Mouse (Mus musculus) liver, postnatal 0 days (tissue): ENCODE results near the gene Lipe. TPM values are rescaled to one million over a fixed set of nuclear protein-coding genes. Genes with fewer than 3 reads are reported as not detected.

Source experiments
- ATAC-seq: fragments of 200-750 bp; cut with Nextera tagmentation; 2 replicates; pipeline ENCODE4 v1.8.0; 2017; ENCODE audit warnings: mild to moderate bottlenecking, moderate library complexity
- DNase-seq: peaks from one replicate; pipeline ENCODE4 v3.0.0-alpha.2; 2016
- H3K27ac ChIP-seq: fragments of 300-500 bp; sonication (generic); 2 replicates; pipeline ENCODE4 v1.5.1; 2014; ENCODE audit warnings: antibody characterized with exemption, moderate library complexity, mild to moderate bottlenecking, low read depth
- H3K27me3 ChIP-seq: fragments of 300-500 bp; sonication (generic); 2 replicates; pipeline ENCODE4 v1.6.1; 2014; ENCODE audit warnings: low read length, control low read depth, mixed read lengths; ENCODE audit not compliant: insufficient read depth
- H3K36me3 ChIP-seq: fragments of 300-500 bp; sonication (generic); replicated peaks from 2 replicates; pipeline ENCODE4 v1.6.1; 2014; ENCODE audit warnings: mild to moderate bottlenecking, control low read depth, low read length, moderate library complexity, mixed read lengths; ENCODE audit not compliant: insufficient read depth
- H3K4me1 ChIP-seq: fragments of 300-500 bp; sonication (generic); 2 replicates; pipeline ENCODE4 v1.6.1; 2014; ENCODE audit warnings: antibody characterized with exemption, mild to moderate bottlenecking, control low read depth; ENCODE audit not compliant: insufficient read depth
- H3K4me2 ChIP-seq: fragments of 300-500 bp; sonication (generic); 2 replicates; pipeline ENCODE4 v1.6.1; 2014; ENCODE audit warnings: low read depth, mild to moderate bottlenecking, low read length, moderate library complexity, mixed read lengths
- H3K4me3 ChIP-seq: fragments of 300-500 bp; sonication (generic); 2 replicates; pipeline ENCODE4 v1.5.1; 2014; ENCODE audit warnings: low read depth, low read length
- H3K9ac ChIP-seq: fragments of 300-500 bp; sonication (generic); replicated peaks from 2 replicates; pipeline ENCODE4 v1.6.1; 2014; ENCODE audit warnings: mild to moderate bottlenecking, moderate library complexity
- H3K9me3 ChIP-seq: fragments of 300-500 bp; sonication (generic); 2 replicates; pipeline ENCODE4 v1.6.1; 2016; ENCODE audit warnings: mild to moderate bottlenecking, control low read depth, low read length, mixed read lengths
- CTCF ChIP-seq: sonication (generic); IDR thresholded peaks from 2 replicates; pipeline ENCODE4 v1.5.1; 2016; ENCODE audit warnings: antibody characterized with exemption, low read depth
- EP300 ChIP-seq: IDR thresholded peaks from 2 replicates; pipeline ENCODE4 v1.6.1; 2016; ENCODE audit warnings: antibody characterized with exemption, low read depth, mild to moderate bottlenecking
- WGBS: fragments of 180-500 bp; shearing (Covaris S2); extraction: QIAGEN DNeasy Blood & Tissue Kit; methylation state at CpG from one replicate; pipeline ENCODE4 v1.1.7; 2014; ENCODE audit not compliant: insufficient replicate concordance; 5-methylcytosine and 5-hydroxymethylcytosine counted together
- polyA plus RNA-seq: library from polyadenylated mRNA; unstranded; fragments of >200 nt; fragmentation: Nextera tagmentation; extraction: Ambion mirVana; gene quantifications from 2 replicates; pipeline ENCODE4 v1.2.1, GENCODE M21; 2015

Gene Lipe
- polyA plus RNA-seq, 1 experiment from 2014 or later, result 5.5 TPM

GRCm38 (mm10) chr7:25391856-25392453 lies 6.6 kb downstream of the Lipe start:
- peaks cover 55% of the 10 kb centered on the region for H3K4me1 ChIP-seq
- DNase-seq, result no peak
- 0 out of 2 replicates have a peak overlapping the region, but pooled peaks have one; percentile 32 for H3K27ac ChIP-seq
- TF ChIP-seq CTCF (no peak), EP300 (no peak)
- WGBS, result 74% methylated on average over 2 of the region's 2 CpGs
- H3K9ac ChIP-seq, result no peak overlapping the region
- H3K4me2 ChIP-seq, result 0 out of 2 replicates have a peak overlapping the region, but pooled peaks have one; percentile 7
- no peaks in the 10 kb centered on the region for H3K9me3 ChIP-seq
- H3K4me3 ChIP-seq, result no peak overlapping the region
- peaks cover 16% of the 10 kb centered on the region for H3K36me3 ChIP-seq
- H3K27me3 ChIP-seq, result no peaks in the 10 kb centered on the region
- no peak for ATAC-seq

GRCm38 (mm10) chr7:25390986-25391385 lies 7.5 kb downstream of the Lipe start:
- TF ChIP-seq CTCF (no peak), EP300 (no peak)
- no peak overlapping the region; the same call in 1 of the 2 replicates for H3K9ac ChIP-seq
- no peak for DNase-seq
- ATAC-seq, result no peak
- no peak overlapping the region for H3K4me3 ChIP-seq
- H3K27me3 ChIP-seq, result no peaks in the 10 kb centered on the region
- no peaks in the 10 kb centered on the region for H3K9me3 ChIP-seq
- peak overlapping the region; percentile 37; the same call in 1 of the 2 replicates for H3K27ac ChIP-seq
- peaks cover 16% of the 10 kb centered on the region for H3K36me3 ChIP-seq
- 66% methylated on average over 2 of the region's 2 CpGs for WGBS
- no peak overlapping the region; the same call in 1 of the 2 replicates for H3K4me2 ChIP-seq
- peaks cover 57% of the 10 kb centered on the region for H3K4me1 ChIP-seq

GRCm38 (mm10) chr7:25390054-25390770 lies 8.3 kb downstream of the Lipe start:
- H3K4me1 ChIP-seq, result peaks cover 64% of the 10 kb centered on the region
- H3K4me3 ChIP-seq, result no peak overlapping the region
- peaks cover 19% of the 10 kb centered on the region for H3K36me3 ChIP-seq
- ATAC-seq (peak; percentile 86), DNase-seq (peak; percentile 71)
- H3K4me2 ChIP-seq, result peak overlapping the region; percentile 13
- peak overlapping the region; percentile 28; the same call in 1 of the 2 replicates for H3K9ac ChIP-seq
- no peak for TF ChIP-seq EP300
- no peak for TF ChIP-seq CTCF
- 70% methylated on average over 8 of the region's 8 CpGs for WGBS
- H3K27me3 ChIP-seq, result no peaks in the 10 kb centered on the region
- no peaks in the 10 kb centered on the region for H3K9me3 ChIP-seq
- H3K27ac ChIP-seq, result peak overlapping the region; percentile 37; the same call in 1 of the 2 replicates

- Histone ChIP-seq H3K4me3 (no peak overlapping the region), H3K4me2 (no peak overlapping the region), H3K27ac (no peak overlapping the region), H3K9me3 (no peaks in the 10 kb centered on the region), H3K36me3 (peaks cover 32% of the 10 kb centered on the region), H3K4me1 (peaks cover 61% of the 10 kb centered on the region), H3K27me3 (no peaks in the 10 kb centered on the region), H3K9ac (no peak overlapping the region)
- no peak for TF ChIP-seq EP300
- 84% methylated on average over 7 of the region's 7 CpGs for WGBS
- ATAC-seq (no peak), DNase-seq (no peak)
Measured at GRCm38 (mm10) chr7:25388916-25389315, 9.6 kb downstream of the Lipe start.

- TF ChIP-seq CTCF (no peak), EP300 (no peak)
- Histone ChIP-seq H3K4me1 (peaks cover 56% of the 10 kb centered on the region), H3K9ac (no peak overlapping the region), H3K4me2 (no peak overlapping the region), H3K36me3 (peaks cover 42% of the 10 kb centered on the region), H3K27ac (no peak overlapping the region), H3K9me3 (no peaks in the 10 kb centered on the region), H3K4me3 (no peak overlapping the region), H3K27me3 (no peaks in the 10 kb centered on the region)
- 90% methylated on average over 18 of the region's 18 CpGs for WGBS
- DNase-seq (no peak), ATAC-seq (no peak)
Measured at GRCm38 (mm10) chr7:25387811-25388440, 10.6 kb downstream of the Lipe start.
